Mouse (Mus musculus): ENCODE data around the gene Mex3d.
A peak's percentile ranks its signal among the peaks of the same experiment; 100 is the strongest.

The Mex3d gene

DNA sequence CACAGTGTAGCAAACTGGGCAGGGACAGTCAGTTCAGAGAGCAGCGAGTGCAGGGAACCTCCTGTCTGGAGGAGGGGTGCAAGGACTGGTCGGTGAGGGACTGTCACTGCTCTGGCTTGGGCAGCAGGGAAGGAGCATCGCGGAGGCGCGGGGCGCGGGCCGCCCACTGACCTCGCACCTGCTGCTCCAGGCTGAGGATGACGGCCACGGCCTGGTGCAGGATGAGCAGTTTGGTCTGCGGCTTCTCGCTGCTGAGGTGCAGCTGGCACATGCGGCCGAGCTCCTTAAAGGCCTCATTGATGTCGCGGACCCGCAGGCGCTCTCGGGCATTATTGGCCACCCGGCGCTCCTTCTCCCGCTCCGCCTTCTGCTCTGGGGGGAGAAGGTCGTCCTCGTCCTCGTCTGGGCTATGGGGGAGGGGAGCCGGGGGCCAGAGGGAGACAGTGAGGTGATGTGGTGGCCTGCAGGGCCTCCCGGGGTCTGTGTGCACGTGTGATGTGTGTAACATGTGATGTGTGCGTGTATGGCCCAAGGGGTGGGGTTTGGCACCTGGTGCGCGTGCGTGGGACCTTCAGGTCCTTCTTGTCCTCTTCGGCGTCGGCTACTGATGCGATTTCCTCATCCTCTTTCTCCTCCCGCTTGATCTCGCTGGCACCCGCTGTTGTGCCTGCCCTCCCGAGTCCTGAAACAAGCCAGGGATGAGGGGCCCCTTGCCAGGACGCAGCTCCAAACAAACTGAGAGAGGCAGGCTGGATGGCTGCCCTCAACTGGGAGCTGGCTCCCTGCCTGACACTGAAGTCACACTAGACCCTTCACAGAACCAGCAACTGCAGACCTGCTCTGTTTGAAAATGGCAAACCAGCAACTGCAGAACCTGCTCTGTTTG lies 25.4 kb upstream of the Mex3d start:
- peak; percentile 92 for DNase-seq (ENCODE audit: low read depth, low spot score)

- DNase-seq (ENCODE audit: low read depth, low spot score): no peak
Measured at GRCm38 (mm10) chr10:80407924-80408323, 20.5 kb upstream of the Mex3d start.

GRCm38 (mm10) chr10:80406684-80407501 lies 19.4 kb upstream of the Mex3d start, which contains the start of gene Uqcr11:
Gene Uqcr11 (minus strand): TSS chr10:80406830.
- DNase-seq (ENCODE audit: low read depth, low spot score): peak; percentile 97

DNA sequence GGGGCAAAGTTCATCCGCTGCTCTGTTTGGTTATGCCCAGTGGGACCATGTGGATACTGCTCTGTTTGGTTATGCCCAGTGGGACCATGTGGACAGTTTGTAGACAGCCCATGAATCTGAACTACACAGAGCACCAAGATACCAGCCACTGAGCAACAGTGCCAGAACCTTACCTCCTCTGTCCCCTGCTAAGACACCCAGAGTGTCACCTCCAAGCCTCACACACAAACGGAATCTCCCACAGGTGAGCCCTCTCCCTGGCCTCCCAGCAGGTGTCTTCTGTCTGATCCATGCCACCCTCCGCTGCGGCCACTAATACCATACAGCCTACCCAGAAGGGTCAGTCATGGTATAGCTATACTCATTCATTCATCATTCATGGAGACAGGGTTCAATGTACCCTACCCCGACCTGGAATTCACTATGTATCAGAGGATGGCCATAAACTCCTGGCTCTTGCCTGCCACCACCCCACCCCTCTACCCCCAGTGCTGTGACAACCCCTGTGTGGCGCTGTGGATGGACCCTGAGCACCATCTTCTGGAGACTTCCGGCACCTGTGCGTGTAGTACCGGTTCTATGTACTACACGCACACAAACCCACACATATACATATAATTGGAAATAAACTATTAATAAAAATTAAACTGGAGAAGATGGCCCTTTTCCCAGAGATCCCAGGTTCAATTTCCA lies 18.2 kb upstream of the Mex3d start:
- peak; percentile 38 for DNase-seq (ENCODE audit: low read depth, low spot score)

DNA sequence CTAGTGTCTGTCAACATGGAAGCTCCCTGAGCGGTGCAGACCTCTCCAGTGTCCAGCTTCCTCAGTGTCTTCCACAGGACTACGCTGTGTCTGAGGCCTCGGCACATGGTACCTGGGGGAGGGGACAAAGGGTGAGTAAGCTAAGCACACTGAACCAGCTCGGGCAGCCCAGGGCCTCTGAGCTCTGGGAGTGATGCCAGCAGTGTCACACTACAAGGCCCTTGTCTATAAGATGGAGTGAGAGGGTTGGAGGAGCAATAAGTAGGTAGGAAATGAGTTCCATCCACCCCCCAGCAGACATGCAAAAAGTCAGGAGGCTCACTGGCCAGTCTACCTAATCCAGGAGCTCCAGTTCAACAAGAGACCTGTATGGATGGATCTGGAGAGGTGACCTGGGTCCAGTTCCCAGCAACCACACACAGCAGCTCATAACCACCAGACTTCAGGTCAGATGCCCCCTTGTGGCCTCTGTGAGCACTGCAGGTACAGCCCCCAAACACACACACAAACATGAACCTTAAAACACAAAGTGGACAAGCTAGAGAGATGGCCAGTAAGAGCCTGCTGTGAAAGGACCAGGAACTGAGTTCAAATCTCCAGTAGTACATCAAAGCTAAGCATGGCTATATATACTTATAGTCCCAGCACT lies 15.7 kb upstream of the Mex3d start:
- DNase-seq (ENCODE audit: low read depth, low spot score): no peak

DNA sequence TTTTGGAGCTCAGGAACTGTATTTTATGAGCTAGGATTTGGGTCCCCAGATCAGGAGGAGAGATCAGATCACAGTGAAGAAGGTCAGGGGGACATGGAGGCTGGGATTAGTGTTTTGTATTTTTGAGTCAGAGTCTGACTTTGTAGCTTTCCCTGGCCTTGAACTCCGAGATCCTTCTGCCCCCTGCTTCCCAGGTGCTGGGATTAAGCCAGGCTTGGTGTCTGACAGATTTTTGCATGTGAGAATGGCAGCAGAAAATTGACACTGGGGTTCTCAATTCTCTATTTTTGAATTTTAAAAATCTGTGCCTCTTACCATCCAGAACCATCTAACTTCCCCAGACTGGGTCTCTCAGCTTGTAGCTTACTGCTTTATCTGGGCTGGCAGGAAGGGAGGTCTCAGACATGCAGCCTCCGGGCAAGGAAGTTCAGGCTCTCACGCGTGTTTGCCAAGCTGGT lies 13.3 kb upstream of the Mex3d start:
- no peak for DNase-seq (ENCODE audit: low read depth, low spot score)

GRCm38 (mm10) chr10:80399973-80400703 lies 12.7 kb upstream of the Mex3d start:
- DNase-seq (ENCODE audit: low read depth, low spot score): peak; percentile 45

- DNase-seq (ENCODE audit: low read depth, low spot score): peak; percentile 100
Measured at GRCm38 (mm10) chr10:80399191-80399972, 11.9 kb upstream of the Mex3d start, which contains the start of gene Mbd3. Gene Mbd3 (minus strand): TSS chr10:80399550.

GRCm38 (mm10) chr10:80398719-80399190 lies 11.3 kb upstream of the Mex3d start:
- DNase-seq (ENCODE audit: low read depth, low spot score): peak; percentile 100

GRCm38 (mm10) chr10:80398174-80398535 lies 10.7 kb upstream of the Mex3d start:
- DNase-seq (ENCODE audit: low read depth, low spot score): no peak

DNA sequence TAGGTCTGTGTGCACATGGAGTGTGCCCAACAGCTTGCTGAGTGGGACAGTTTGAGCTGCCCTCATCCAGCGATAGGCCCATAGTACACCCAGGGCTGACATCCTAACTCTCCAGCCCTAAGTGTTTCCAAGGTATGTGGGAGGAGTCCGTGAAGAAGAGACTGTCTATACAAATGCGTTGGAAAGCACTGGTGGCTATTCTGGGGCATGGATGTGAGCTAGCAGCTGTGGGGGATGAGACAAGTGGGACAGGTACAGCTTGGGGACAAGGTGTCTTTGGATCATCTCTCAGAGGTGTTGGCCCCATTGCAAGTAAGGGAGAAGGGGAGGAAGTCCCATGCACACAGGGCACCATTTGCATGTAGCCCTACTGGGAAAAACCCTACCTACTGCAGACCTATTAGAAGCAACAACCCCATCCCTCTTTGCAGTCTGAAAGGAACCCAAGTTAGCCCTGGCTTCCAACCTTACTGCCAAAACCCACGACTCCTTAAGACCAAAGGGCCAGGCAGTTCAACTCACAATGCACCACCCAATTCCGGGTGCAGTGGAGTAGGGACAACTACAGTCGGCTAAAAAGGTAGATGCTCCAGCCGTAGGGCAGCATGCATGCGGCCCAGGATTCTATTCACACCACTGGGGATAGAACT lies 10.2 kb upstream of the Mex3d start:
- no peak for DNase-seq (ENCODE audit: low read depth, low spot score)

- DNase-seq (ENCODE audit: low read depth, low spot score): no peak
Measured at GRCm38 (mm10) chr10:80396822-80397523, 9.5 kb upstream of the Mex3d start.

DNA sequence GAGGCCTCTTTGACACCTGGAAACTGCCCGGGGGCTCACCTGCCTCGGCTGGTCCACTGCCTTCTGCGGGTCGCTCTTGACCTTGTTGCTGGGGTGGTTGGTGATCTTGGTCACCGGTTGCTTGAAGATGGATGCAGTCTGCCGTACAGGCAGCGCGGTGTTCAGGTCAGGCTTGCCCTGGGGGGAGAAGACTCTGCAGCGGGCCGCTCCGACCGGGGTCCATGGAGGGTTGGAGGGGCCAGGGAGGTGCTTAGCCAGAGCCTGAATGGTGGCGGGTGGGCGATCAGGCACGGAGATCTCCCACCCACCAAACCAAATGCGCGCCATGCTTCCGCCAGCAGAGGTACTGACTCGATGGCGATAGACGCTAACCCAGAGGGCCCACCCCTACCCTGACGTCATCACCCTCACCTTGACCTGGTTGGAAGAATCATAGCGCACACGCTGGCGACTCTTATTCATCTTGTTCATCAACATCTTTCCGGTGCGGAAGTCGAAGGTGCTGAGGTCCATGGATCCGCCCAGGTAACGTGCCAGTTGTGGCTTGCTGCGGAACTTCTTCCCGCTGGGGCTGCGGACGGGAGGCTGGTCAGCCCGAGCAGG lies 7.7 kb upstream of the Mex3d start:
- no peak for DNase-seq (ENCODE audit: low read depth, low spot score)

GRCm38 (mm10) chr10:80392687-80393086 lies 5.2 kb upstream of the Mex3d start:
- DNase-seq (ENCODE audit: low read depth, low spot score): no peak

GRCm38 (mm10) chr10:80390697-80391096 lies 3.2 kb upstream of the Mex3d start:
- no peak for DNase-seq (ENCODE audit: low read depth, low spot score)

DNA sequence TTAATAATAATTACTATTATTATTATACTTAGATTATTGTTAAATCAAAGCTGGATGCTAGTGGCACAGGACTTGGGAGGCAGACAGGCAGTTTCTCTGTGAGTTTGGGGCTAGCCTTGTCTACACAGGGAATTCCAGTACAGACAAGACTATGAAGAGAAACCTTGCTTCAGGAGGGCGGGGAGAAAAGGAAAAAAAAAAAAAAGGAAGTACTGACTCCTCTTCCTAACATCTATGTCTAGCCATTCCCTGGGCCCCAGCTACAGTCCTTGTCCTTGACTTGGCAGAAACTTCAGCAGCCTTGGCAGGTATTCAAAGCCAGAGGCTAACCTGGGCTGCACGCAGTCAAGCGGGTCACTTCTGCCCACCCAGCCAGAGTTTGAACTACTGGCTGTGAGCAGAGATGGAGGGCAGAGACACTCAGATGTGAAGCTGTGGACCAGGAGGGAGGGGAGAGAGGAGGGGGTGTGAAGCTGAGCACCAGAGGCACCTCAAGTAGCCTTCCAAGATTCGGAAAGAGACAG lies 1.8 kb upstream of the Mex3d start:
- DNase-seq (ENCODE audit: low read depth, low spot score): no peak

- DNase-seq (ENCODE audit: low read depth, low spot score): no peak
Measured at GRCm38 (mm10) chr10:80388731-80389130, 1.3 kb upstream of the Mex3d start.
